Mouse (Mus musculus) stomach, embryonic 15.5 days (tissue): ENCODE data around the gene Cth. TPM values are rescaled to one million over a fixed set of nuclear protein-coding genes. Genes with fewer than 3 reads are reported as not detected.

ENCODE experiments used
- ATAC-seq: fragments of 200-750 bp; cut with Nextera tagmentation; 2 replicates; pipeline ENCODE4 v1.8.0; 2017; ENCODE audit warnings: low read depth, moderate number of reproducible peaks, moderate TSS enrichment; ENCODE audit not compliant: insufficient read depth, low FRiP score
- H3K27ac ChIP-seq: fragments of 300-500 bp; sonication (generic); 2 replicates; pipeline ENCODE4 v1.5.1; 2015; ENCODE audit warnings: mild to moderate bottlenecking, inconsistent platforms
- H3K27me3 ChIP-seq: fragments of 300-500 bp; sonication (generic); replicated peaks from 2 replicates; pipeline ENCODE4 v1.6.1; 2015; ENCODE audit warnings: inconsistent platforms
- H3K36me3 ChIP-seq: fragments of 300-500 bp; sonication (generic); 2 replicates; pipeline ENCODE4 v1.6.1; 2015; ENCODE audit warnings: inconsistent platforms
- H3K4me1 ChIP-seq: fragments of 300-500 bp; sonication (generic); 2 replicates; pipeline ENCODE4 v1.6.1; 2015; ENCODE audit warnings: inconsistent platforms
- H3K4me2 ChIP-seq: fragments of 300-500 bp; sonication (generic); 2 replicates; pipeline ENCODE4 v1.6.1; 2015; ENCODE audit warnings: mild to moderate bottlenecking, inconsistent platforms
- H3K4me3 ChIP-seq: fragments of 300-500 bp; sonication (generic); replicated peaks from 2 replicates; pipeline ENCODE4 v1.5.1; 2015; ENCODE audit warnings: inconsistent platforms
- H3K9ac ChIP-seq: fragments of 300-500 bp; sonication (generic); 2 replicates; pipeline ENCODE4 v1.6.1; 2015; ENCODE audit warnings: inconsistent platforms
- H3K9me3 ChIP-seq: fragments of 300-500 bp; sonication (generic); 2 replicates; pipeline ENCODE4 v1.6.1; 2016; ENCODE audit warnings: inconsistent platforms
- WGBS: fragments of 180-500 bp; shearing (Covaris S2); methylation state at CpG from one replicate; pipeline ENCODE4 v1.1.7; 2015; 5-methylcytosine and 5-hydroxymethylcytosine counted together
- polyA plus RNA-seq: library from polyadenylated mRNA; unstranded; fragments of >200 nt; fragmentation: Nextera tagmentation; extraction: Ambion mirVana; gene quantifications from 2 replicates; pipeline ENCODE4 v1.2.1, GENCODE M21; 2015

The Cth gene
- polyA plus RNA-seq, 1 experiment from 2014 or later = 26.6 TPM

DNA sequence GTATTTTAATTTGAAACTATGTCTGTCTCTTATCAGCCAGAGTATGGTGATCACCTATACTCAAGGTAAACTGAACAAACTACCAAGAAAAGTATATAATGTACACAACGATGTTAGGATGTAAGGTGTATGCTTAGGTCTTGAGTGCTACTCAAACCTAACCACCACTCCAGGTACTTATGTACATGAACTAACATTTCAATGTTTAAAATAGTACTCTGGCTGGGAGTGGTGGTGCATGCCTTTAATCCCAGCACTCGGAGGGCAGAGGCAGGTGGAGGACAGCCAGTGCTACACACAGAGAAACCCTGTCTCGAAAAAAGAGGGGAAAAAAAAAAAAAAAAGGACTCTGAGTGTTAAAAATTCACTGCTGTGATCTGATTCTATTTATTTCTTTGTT is 16.7 kb downstream of the Cth start:
- WGBS = 73% methylated on average over 3 of the region's 3 CpGs
- Histone ChIP-seq H3K4me1 (no peaks in the 10 kb centered on the region), H3K4me3 (no peak overlapping the region), H3K27ac (no peak overlapping the region), H3K36me3 (no peaks in the 10 kb centered on the region), H3K4me2 (no peak overlapping the region), H3K9me3 (no peaks in the 10 kb centered on the region), H3K9ac (no peak overlapping the region), H3K27me3 (no peaks in the 10 kb centered on the region)
- no peak for ATAC-seq

DNA sequence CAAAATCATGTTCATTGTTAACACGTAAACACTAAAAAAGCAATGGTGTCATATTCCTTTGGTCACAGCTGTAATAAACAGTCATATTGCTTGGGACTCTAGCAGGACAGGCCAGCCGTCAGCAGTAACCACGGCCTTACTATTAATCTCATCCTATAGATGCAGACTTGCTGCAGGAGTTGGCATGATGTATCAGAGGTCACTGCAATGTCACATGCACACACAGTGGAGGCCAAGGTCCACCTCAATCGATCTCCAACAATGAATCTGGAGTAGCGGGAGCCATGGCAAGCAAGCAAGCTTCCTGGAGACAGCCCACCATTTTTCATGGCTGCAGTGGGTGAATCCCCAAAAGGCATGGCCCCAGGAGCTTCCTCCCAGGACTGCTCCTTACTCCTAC is 23.2 kb downstream of the Cth start:
- Histone ChIP-seq H3K9me3 (no peaks in the 10 kb centered on the region), H3K27ac (no peak overlapping the region), H3K4me3 (no peak overlapping the region), H3K4me2 (no peak overlapping the region), H3K9ac (no peak overlapping the region), H3K27me3 (no peaks in the 10 kb centered on the region), H3K36me3 (no peaks in the 10 kb centered on the region), H3K4me1 (no peaks in the 10 kb centered on the region)
- ATAC-seq = no peak
- WGBS = 71% methylated on average over 5 of the region's 5 CpGs

DNA sequence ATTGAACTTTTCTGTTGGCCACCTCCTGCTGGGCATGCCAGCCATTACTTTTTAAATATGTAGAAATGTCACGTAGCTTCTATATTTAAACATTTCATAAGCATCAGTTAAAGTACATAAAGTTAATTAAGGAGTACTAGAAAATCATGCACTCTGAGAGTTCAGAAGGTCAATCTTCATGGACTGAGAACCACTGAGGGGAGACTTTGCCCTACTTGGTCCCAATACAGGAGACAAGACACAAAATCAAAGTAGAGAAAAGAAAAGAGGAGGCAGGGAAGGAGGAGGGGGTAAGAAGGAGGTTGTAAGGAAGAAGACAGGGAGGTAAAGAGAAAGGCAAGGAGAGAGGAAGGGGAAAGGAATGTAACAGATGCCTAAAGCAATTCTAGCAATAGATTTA is 24.9 kb downstream of the Cth start:
- no peak for ATAC-seq
- no peak overlapping the region for H3K27ac ChIP-seq
- H3K4me2 ChIP-seq = no peak overlapping the region
- no peak overlapping the region for H3K4me3 ChIP-seq
- H3K27me3 ChIP-seq = no peaks in the 10 kb centered on the region
- no peak overlapping the region for H3K9ac ChIP-seq
- 94% methylated on average over 1 of the region's 1 CpGs for WGBS
- no peaks in the 10 kb centered on the region for H3K4me1 ChIP-seq
- H3K36me3 ChIP-seq = no peaks in the 10 kb centered on the region
- no peaks in the 10 kb centered on the region for H3K9me3 ChIP-seq

DNA sequence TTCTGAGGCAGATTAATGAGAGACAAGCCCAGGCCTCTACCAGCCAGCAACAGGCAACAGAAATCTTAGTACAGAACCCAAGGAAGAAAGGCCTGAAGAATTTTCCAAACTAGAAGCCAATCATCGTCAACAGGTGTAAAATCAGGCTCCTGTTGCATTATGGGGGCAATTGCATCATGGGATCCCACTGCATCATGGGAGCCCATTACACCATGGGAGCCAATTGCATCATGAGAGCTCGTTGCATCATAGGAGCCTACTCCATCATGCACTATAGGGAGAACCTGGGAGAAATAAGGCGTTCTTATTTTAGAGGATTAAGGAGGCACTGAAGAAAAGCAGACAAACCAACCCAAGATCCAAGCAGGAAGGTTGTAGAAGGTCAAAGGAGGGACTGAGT is 27.2 kb downstream of the Cth start:
- 86% methylated on average over 3 of the region's 3 CpGs for WGBS
- Histone ChIP-seq H3K27me3 (no peaks in the 10 kb centered on the region), H3K9ac (no peak overlapping the region), H3K4me1 (no peaks in the 10 kb centered on the region), H3K9me3 (no peaks in the 10 kb centered on the region), H3K36me3 (no peaks in the 10 kb centered on the region), H3K27ac (no peak overlapping the region), H3K4me3 (no peak overlapping the region), H3K4me2 (no peak overlapping the region)
- ATAC-seq = no peak

DNA sequence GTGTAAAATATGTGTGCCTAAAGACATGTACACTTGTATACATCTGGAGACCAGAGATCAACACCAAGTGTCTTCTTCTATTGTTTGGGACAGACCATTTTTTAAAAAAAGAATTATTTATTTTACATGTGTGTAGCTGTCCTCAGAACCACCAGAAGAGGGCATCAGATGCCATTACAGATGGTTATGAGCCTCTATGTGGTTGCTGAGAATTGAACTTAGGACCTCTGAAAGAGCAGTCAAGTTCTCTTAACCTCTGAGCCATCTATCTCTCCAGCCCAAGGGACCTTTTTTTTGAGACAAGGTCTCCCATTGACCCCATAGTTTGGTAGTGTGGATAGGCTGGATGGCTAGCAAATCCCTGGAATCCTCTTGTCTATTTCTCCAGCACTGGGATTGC is 33.1 kb downstream of the Cth start:
- no peaks in the 10 kb centered on the region for H3K9me3 ChIP-seq
- H3K4me1 ChIP-seq = no peaks in the 10 kb centered on the region
- no peak overlapping the region for H3K4me2 ChIP-seq
- H3K4me3 ChIP-seq = no peak overlapping the region
- H3K9ac ChIP-seq = no peak overlapping the region
- no peaks in the 10 kb centered on the region for H3K36me3 ChIP-seq
- no peak overlapping the region for H3K27ac ChIP-seq
- no peaks in the 10 kb centered on the region for H3K27me3 ChIP-seq
- no peak for ATAC-seq

DNA sequence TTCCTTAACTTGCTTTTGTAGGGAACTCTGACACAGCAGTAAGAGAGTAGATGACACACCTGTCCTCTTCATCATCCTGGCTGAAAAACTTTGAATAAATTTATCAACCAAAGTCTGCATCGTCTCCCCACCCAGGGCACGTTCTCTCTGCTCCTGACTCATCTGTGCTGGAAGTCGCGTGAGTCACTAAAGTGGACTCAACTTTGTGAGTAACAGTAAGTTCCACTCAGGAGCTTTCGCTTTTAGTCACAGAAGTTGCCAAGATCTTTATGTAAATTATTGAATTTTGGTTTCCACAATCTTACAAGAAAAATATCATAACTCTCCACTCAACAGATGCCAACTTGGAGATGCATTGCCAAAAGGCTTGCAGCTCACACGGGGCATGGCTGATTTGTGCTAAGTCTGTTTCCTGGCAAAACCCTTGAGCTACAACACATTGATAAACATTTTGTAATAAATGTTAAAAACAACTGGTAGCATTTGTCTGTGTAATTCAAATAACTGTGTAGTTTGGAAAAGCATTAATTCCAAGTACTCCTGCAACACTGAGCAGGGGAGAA is 40.7 kb downstream of the Cth start:
- Histone ChIP-seq H3K4me2 (no peak overlapping the region), H3K36me3 (no peaks in the 10 kb centered on the region), H3K4me3 (no peak overlapping the region), H3K27me3 (no peaks in the 10 kb centered on the region), H3K9ac (no peak overlapping the region), H3K9me3 (no peaks in the 10 kb centered on the region), H3K4me1 (no peaks in the 10 kb centered on the region), H3K27ac (no peak overlapping the region)
- ATAC-seq = no peak
- 66% methylated on average over 6 of the region's 6 CpGs for WGBS

DNA sequence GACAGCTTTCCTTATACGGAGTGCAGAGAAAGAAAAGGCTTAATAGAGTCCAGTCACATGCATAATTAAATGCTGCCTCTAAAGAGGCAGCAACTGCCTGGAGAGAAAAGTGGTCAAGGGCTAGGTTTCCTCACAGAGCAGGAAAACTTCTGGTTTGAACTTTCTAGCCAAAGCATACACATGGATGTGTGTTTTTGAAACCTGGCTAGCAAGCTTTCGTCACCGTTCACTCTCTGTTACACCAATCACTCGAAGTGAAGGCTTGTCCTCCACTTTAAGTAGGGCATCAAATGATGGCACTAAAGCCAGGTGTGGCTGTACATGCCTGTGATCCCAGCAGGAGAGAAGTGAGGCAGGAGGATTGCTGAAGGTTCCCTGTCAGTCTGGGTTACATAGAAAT is 41.8 kb downstream of the Cth start:
- no peak overlapping the region for H3K4me2 ChIP-seq
- no peak overlapping the region for H3K4me3 ChIP-seq
- WGBS = 77% methylated on average over 4 of the region's 4 CpGs
- no peak overlapping the region for H3K9ac ChIP-seq
- H3K27ac ChIP-seq = no peak overlapping the region
- no peaks in the 10 kb centered on the region for H3K36me3 ChIP-seq
- no peaks in the 10 kb centered on the region for H3K27me3 ChIP-seq
- H3K4me1 ChIP-seq = no peaks in the 10 kb centered on the region
- ATAC-seq = no peak
- H3K9me3 ChIP-seq = no peaks in the 10 kb centered on the region

DNA sequence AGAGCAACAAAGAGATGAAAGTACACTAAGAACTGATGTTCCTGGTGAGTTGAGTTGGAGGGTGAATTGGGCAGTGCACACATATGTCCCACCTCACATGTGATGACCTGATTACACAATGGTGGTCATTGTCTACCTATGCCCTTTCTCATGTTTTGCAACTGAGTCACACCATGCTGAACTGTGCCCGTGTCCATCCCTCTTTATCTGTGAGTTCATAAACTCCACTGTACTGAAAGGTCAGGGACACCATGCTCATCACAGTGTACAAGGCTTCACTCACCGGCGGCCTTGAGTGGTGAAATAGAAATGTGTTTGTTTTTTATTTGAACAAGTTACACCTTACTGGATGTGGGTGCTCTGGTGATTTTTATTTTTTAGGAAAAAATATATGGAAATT is 42.9 kb downstream of the Cth start:
- Histone ChIP-seq H3K27ac (no peak overlapping the region), H3K4me1 (no peaks in the 10 kb centered on the region), H3K9ac (no peak overlapping the region), H3K4me2 (no peak overlapping the region), H3K4me3 (no peak overlapping the region), H3K36me3 (no peaks in the 10 kb centered on the region), H3K27me3 (no peaks in the 10 kb centered on the region), H3K9me3 (no peaks in the 10 kb centered on the region)
- ATAC-seq = no peak
- WGBS = 89% methylated on average over 3 of the region's 3 CpGs

DNA sequence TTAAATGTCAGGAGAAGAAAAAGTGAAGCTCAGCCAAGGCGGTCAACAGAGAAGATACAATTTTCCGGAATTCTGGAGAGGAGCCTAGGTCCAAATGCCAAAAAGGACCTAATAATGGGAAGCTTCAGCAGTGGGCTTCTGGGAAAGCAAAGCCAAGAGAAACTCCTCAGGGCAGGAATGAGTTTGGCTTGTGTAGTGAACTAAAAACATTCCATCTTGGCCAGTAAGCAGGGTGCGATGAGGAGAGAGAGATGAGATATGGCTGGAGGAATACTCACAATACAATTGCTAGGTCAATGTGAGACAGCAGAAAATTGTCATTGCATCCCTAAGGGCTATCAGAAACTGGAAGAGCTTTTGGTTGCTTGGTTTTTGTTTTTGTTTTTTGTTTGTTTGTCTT is 43.9 kb downstream of the Cth start:
- H3K27ac ChIP-seq = no peak overlapping the region
- H3K9me3 ChIP-seq = no peaks in the 10 kb centered on the region
- WGBS = 86% methylated on average over 3 of the region's 3 CpGs
- no peak for ATAC-seq
- H3K4me3 ChIP-seq = no peak overlapping the region
- H3K9ac ChIP-seq = no peak overlapping the region
- no peaks in the 10 kb centered on the region for H3K27me3 ChIP-seq
- H3K36me3 ChIP-seq = no peaks in the 10 kb centered on the region
- no peak overlapping the region for H3K4me2 ChIP-seq
- H3K4me1 ChIP-seq = no peaks in the 10 kb centered on the region

DNA sequence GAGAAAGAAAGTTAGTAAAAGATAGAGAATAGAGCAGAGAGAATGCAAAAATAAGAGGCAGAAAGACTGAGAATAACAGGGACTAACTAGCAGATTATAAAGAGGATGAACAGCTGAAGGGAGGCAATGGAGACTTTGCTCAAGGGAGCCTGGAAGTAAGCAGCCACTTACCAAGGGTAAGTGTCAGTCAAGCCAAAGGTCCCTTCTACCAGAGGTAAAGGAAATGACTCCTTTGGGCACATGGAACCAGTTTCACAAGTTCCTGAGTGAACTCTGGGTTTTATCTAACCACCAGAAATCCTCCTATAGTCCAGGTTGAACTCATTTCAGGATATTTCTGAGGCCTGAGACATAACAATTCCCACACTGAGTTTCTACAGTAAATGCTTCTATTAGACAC is 47.0 kb downstream of the Cth start:
- H3K36me3 ChIP-seq = no peaks in the 10 kb centered on the region
- H3K27me3 ChIP-seq = no peaks in the 10 kb centered on the region
- H3K9me3 ChIP-seq = no peaks in the 10 kb centered on the region
- no peak overlapping the region for H3K4me2 ChIP-seq
- no peaks in the 10 kb centered on the region for H3K4me1 ChIP-seq
- H3K4me3 ChIP-seq = no peak overlapping the region
- H3K9ac ChIP-seq = no peak overlapping the region
- no peak for ATAC-seq
- H3K27ac ChIP-seq = no peak overlapping the region

DNA sequence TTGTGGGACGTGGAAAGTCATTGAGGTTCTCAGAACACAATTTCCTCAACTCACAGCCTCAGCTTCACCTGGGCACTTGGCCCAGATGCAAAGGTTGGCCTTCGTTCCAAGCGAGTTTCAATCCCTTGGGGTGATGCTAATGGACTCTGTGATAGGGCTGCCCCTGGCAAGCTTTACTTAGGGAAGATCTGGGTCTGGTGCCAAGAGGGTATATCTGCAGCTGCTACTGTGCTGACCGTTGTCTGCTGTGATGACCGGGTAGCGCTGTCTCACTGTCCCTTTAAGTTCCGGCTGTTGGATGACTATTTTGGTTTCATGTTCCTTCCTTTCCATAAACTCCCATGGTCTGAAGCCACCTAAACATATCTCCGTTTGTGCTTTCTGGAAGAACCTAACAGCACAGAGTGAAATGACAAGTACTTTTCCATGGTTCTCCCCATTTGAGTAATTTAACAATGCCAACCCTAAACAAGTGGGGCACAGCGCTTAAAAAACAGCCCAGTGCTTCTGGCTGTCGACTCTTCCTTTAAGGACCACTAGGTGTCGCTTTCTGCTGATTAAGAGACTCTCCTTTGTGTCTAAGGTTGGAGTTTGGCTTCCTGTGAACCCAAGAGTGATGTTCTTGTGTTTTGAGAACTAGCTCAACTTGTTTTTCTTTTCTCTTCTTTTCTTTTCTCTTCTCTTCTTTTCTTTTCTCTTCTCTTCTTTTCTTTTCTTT is 48.3 kb downstream of the Cth start:
- 49% methylated on average over 11 of the region's 11 CpGs for WGBS
- Histone ChIP-seq H3K36me3 (no peaks in the 10 kb centered on the region), H3K27me3 (no peaks in the 10 kb centered on the region), H3K4me2 (no peak overlapping the region), H3K9ac (no peak overlapping the region), H3K9me3 (no peaks in the 10 kb centered on the region), H3K4me1 (no peaks in the 10 kb centered on the region), H3K27ac (no peak overlapping the region), H3K4me3 (no peak overlapping the region)
- no peak for ATAC-seq

DNA sequence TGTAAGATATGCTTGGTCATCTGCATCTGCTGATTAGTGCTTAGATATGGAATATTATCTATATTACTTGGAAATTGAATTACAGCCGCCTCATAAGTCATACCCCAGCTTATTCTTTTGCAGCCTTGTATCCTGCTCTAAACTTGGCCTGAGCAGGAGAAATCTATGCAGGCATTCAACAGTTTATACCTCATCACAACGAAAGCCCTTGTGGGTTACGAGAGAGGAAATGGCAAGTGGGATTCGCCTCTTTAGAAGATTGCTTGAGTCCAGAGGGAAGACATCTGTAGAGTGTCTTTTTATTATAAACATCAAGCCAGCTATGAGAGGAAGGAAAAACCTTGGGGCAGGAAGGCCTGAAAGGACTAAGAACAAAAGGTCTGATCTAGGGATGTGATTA is 52.0 kb downstream of the Cth start:
- Histone ChIP-seq H3K9me3 (no peaks in the 10 kb centered on the region), H3K4me2 (no peak overlapping the region), H3K36me3 (no peaks in the 10 kb centered on the region), H3K9ac (no peak overlapping the region), H3K4me1 (no peaks in the 10 kb centered on the region), H3K4me3 (no peak overlapping the region), H3K27ac (no peak overlapping the region), H3K27me3 (no peaks in the 10 kb centered on the region)
- WGBS = 41% methylated on average over 4 of the region's 4 CpGs
- ATAC-seq = no peak

DNA sequence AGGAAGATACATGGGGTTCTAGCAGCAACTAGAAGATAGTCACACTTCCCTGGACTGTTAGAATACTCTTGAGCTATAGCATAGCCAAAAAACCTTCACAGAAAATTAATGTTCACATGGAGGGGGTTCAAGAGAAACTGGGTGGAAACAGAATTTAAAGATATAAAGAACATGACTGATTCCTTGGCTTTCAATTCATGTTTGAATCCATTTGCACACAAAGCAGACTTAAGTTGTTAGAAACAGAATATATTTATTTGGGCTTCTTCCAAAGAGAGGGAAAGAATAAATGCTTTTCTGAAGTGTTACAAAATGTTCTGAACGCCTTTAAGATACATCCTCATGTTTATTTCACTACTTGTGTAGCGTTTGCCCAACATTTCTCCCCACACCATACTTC is 57.0 kb downstream of the Cth start:
- H3K9ac ChIP-seq = no peak overlapping the region
- H3K9me3 ChIP-seq = no peaks in the 10 kb centered on the region
- H3K27me3 ChIP-seq = no peaks in the 10 kb centered on the region
- H3K36me3 ChIP-seq = no peaks in the 10 kb centered on the region
- no peak overlapping the region for H3K4me2 ChIP-seq
- H3K27ac ChIP-seq = no peak overlapping the region
- H3K4me3 ChIP-seq = no peak overlapping the region
- 46% methylated on average over 2 of the region's 2 CpGs for WGBS
- no peak for ATAC-seq
- no peaks in the 10 kb centered on the region for H3K4me1 ChIP-seq
